Comparison of ENCODE assay signal across 8 mouse cellular contexts in the genomic region with DNA sequence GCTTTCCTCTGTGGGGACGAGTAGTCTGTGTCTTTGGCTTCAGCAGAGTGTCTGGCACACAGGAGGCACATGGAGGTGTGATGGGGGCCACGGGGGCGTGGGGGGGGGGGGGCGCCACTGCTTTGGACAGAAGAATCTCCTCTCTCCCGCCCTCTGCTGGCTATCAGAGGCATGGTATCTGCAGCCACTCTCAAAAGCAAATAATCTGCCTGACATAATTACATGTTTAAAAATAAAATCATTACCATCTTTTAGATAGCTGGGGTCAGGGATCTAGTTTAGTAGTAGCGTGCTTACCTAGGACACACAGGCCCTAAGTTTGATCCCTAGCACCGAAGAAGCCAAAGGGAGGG.
DNase-seq lines count a peak whose midpoint lies in the region; ATAC-seq and TF ChIP-seq lines count a peak whose summit lies in the region.

No protein-coding gene starts in this region.

- dilution Hi-C loops in CH12.LX (cut with MboI; ENCODE audit: extremely low pct_ligation_motif_present, extremely low pct_unique_long_range_greater_than_20kb, low sequenced_read_pairs): no loop called here

- peak overlapping the region; percentile 51 for H3K4me2 ChIP-seq in CH12.LX (ENCODE audit: insufficient read depth, low read depth, poor library complexity, severe bottlenecking)
- H3K4me2 ChIP-seq in embryonic facial prominence, embryonic 13.5 days: peak overlapping the region; percentile 51
- H3K4me2 ChIP-seq in limb, embryonic 12.5 days: peak overlapping the region; percentile 48
- peak overlapping the region; percentile 41 for H3K4me2 ChIP-seq in neural tube, embryonic 12.5 days (replicated peaks)

- peak; percentile 73 for TF ChIP-seq CTCF in heart, adult 2 months (IDR thresholded peaks at IDR 0.05)
- TF ChIP-seq CTCF in CH12.LX (conservative IDR thresholded peaks at IDR 0.05 in 1 of 2, IDR thresholded peaks at IDR 0.05 in 1 of 2; ENCODE audit: low read depth in 2 of 2, low read length in 2 of 2): peak; percentile 1 to 54; a peak in 2 of 4 replicates

- H3K9ac ChIP-seq in heart, adult 2 months (ENCODE audit: low read depth, low read length): no peak overlapping the region
- no peak overlapping the region for H3K9ac ChIP-seq in CH12.LX (ENCODE audit: insufficient read depth, low read depth)
- no peak overlapping the region for H3K9ac ChIP-seq in embryonic facial prominence, embryonic 13.5 days
- no peak overlapping the region for H3K9ac ChIP-seq in limb, embryonic 12.5 days (replicated peaks)
- H3K9ac ChIP-seq in neural tube, embryonic 12.5 days: no peak overlapping the region

- intact Hi-C loops in heart, adult 2 months (cut with DNase I): loop anchor here (1.0 kb wide), 1 partner anchor 86 kb away; no protein-coding TSS in a partner anchor

- no peaks in the 10 kb centered on the region for H3K27me3 ChIP-seq in heart, adult 2 months (ENCODE audit: control insufficient read depth, insufficient read depth, low read length)
- H3K27me3 ChIP-seq in CH12.LX (replicated peaks): peaks cover 6% of the 10 kb centered on the region
- H3K27me3 ChIP-seq in embryonic facial prominence, embryonic 13.5 days: peaks cover 4% of the 10 kb centered on the region; the same call in 1 of the 2 replicates
- H3K27me3 ChIP-seq in limb, embryonic 12.5 days: no peaks in the 10 kb centered on the region
- H3K27me3 ChIP-seq in neural tube, embryonic 12.5 days (replicated peaks): no peaks in the 10 kb centered on the region

- TF ChIP-seq POLR2A in heart, adult 2 months (IDR thresholded peaks at IDR 0.05; ENCODE audit: insufficient read depth, low read depth, low read length): no peak
- no peak for TF ChIP-seq POLR2A in CH12.LX (IDR thresholded peaks at IDR 0.05; ENCODE audit: low read depth, low read length)

- TF ChIP-seq RAD21 in CH12.LX (IDR thresholded peaks at IDR 0.05; ENCODE audit: low read depth, low read length): no peak

- no peak for DNase-seq in heart, adult 2 months
- DNase-seq in heart, adult 11 months: no peak
- DNase-seq in CH12.LX (ENCODE audit: extremely low read depth): peak; percentile 20
- DNase-seq in left cerebral cortex, adult 9 months (ENCODE audit: low spot score in 2 of 2): no peak
- no peak for DNase-seq in frontal cortex, postnatal 25 days (ENCODE audit: low spot score in 2 of 2)

- H3K36me3 ChIP-seq in heart, adult 2 months (ENCODE audit: control insufficient read depth, insufficient read depth, low read length): no peaks in the 10 kb centered on the region
- no peaks in the 10 kb centered on the region for H3K36me3 ChIP-seq in CH12.LX (replicated peaks in 1 of 2; ENCODE audit: control insufficient read depth in 1 of 2, insufficient read depth in 1 of 2, low read length in 1 of 2)
- no peaks in the 10 kb centered on the region for H3K36me3 ChIP-seq in embryonic facial prominence, embryonic 13.5 days
- no peaks in the 10 kb centered on the region for H3K36me3 ChIP-seq in limb, embryonic 12.5 days
- no peaks in the 10 kb centered on the region for H3K36me3 ChIP-seq in neural tube, embryonic 12.5 days

- in situ Hi-C loops in CH12.LX (cut with MboI; ENCODE audit: low pct_ligation_motif_present, low pct_unique_long_range_greater_than_20kb, low sequenced_read_pairs): loop anchor here (10.0 kb wide), 1 partner anchor 357 kb away; no protein-coding TSS in a partner anchor

- TF ChIP-seq EP300 in heart, adult 2 months (IDR thresholded peaks at IDR 0.05; ENCODE audit: insufficient read depth, low read depth, low read length): no peak
- TF ChIP-seq EP300 in CH12.LX (IDR thresholded peaks at IDR 0.05; ENCODE audit: low read length): no peak

- 7% methylated on average over 7 of the region's 7 CpGs for WGBS in heart, adult 2 months
- 5% methylated on average over 7 of the region's 7 CpGs for WGBS in embryonic facial prominence, embryonic 13.5 days
- 15% methylated on average over 6 of the region's 7 CpGs for WGBS in limb, embryonic 12.5 days
- WGBS in neural tube, embryonic 12.5 days: 9% methylated on average over 7 of the region's 7 CpGs

- no peaks in the 10 kb centered on the region for H3K79me2 ChIP-seq in heart, adult 2 months (replicated peaks; ENCODE audit: control insufficient read depth, insufficient read depth, low read length)
- H3K79me2 ChIP-seq in CH12.LX (replicated peaks; ENCODE audit: control insufficient read depth, extremely low read depth, insufficient read depth, poor library complexity, severe bottlenecking): no peaks in the 10 kb centered on the region

- peaks cover 3% of the 10 kb centered on the region for H3K4me1 ChIP-seq in heart, adult 2 months (ENCODE audit: control insufficient read depth, insufficient read depth, low read length)
- peaks cover 0 to 21% of the 10 kb centered on the region in 2 experiments; a peak in 3 of 4 replicates for H3K4me1 ChIP-seq in CH12.LX (ENCODE audit: control insufficient read depth in 1 of 2, insufficient read depth in 2 of 2)
- H3K4me1 ChIP-seq in embryonic facial prominence, embryonic 13.5 days: peaks cover 19% of the 10 kb centered on the region
- peaks cover 16% of the 10 kb centered on the region for H3K4me1 ChIP-seq in limb, embryonic 12.5 days (replicated peaks)
- H3K4me1 ChIP-seq in neural tube, embryonic 12.5 days: peaks cover 23% of the 10 kb centered on the region

- no peaks in the 10 kb centered on the region for H3K9me3 ChIP-seq in CH12.LX (replicated peaks; ENCODE audit: low read length)
- 0 out of 2 replicates have a peak, but pooled peaks cover 4% of the 10 kb centered on the region for H3K9me3 ChIP-seq in embryonic facial prominence, embryonic 13.5 days
- no peaks in the 10 kb centered on the region for H3K9me3 ChIP-seq in limb, embryonic 12.5 days
- no peaks in the 10 kb centered on the region for H3K9me3 ChIP-seq in neural tube, embryonic 12.5 days

- H3K4me3 ChIP-seq in heart, adult 2 months: no peak overlapping the region
- no peak overlapping the region for H3K4me3 ChIP-seq in CH12.LX (replicated peaks in 1 of 3; ENCODE audit: low read depth in 2 of 3, low read length in 2 of 3, poor library complexity in 1 of 3)
- H3K4me3 ChIP-seq in embryonic facial prominence, embryonic 13.5 days: peak overlapping the region; percentile 12; the same call in 1 of the 2 replicates
- no peak overlapping the region for H3K4me3 ChIP-seq in limb, embryonic 12.5 days (replicated peaks)
- H3K4me3 ChIP-seq in neural tube, embryonic 12.5 days: no peak overlapping the region

- no peak for ATAC-seq in embryonic facial prominence, embryonic 13.5 days (ENCODE audit: insufficient number of reproducible peaks, insufficient read depth, low FRiP score, low TSS enrichment, low read depth)
- ATAC-seq in limb, embryonic 12.5 days (ENCODE audit: insufficient number of reproducible peaks, insufficient read depth, low FRiP score, low TSS enrichment, low read depth): no peak
- 0 out of 2 replicates have a peak, but pooled peaks have one; percentile 15 for ATAC-seq in neural tube, embryonic 12.5 days (ENCODE audit: low FRiP score, low read depth)

- no peak overlapping the region for H3K27ac ChIP-seq in heart, adult 2 months
- H3K27ac ChIP-seq in CH12.LX (ENCODE audit: insufficient read depth, low read depth): no peak overlapping the region
- H3K27ac ChIP-seq in embryonic facial prominence, embryonic 13.5 days: no peak overlapping the region
- H3K27ac ChIP-seq in limb, embryonic 12.5 days: no peak overlapping the region
- no peak overlapping the region for H3K27ac ChIP-seq in neural tube, embryonic 12.5 days

TF ChIP-seq in CH12.LX, 34 proteins besides CTCF, POLR2A, EP300 and RAD21:
- no peak for TF ChIP-seq POLR2AphosphoS2 (IDR thresholded peaks at IDR 0.05; ENCODE audit: low read depth, low read length)
- 0 out of 2 replicates have a peak, but pooled peaks have one; percentile 36 for TF ChIP-seq MAZ (IDR thresholded peaks at IDR 0.05; ENCODE audit: low read depth, low read length)
- TF ChIP-seq SMC3 (IDR thresholded peaks at IDR 0.05; ENCODE audit: low read depth, low read length): peak; percentile 24; the same call in 1 of the 2 replicates
